Mouse (Mus musculus): Measurements from ENCODE around the gene Tjp3. TPM values are rescaled to one million over a fixed set of nuclear protein-coding genes. Genes with fewer than 3 reads are reported as not detected.

Tjp3 gene
- polyA plus RNA-seq, 1 experiment from 2014 or later, result 21.6 TPM

GRCm38 (mm10) chr10:81290698-81291460 is 502 bp downstream of the Tjp3 start:
- Histone ChIP-seq H3K4me1 (ENCODE audit: control insufficient read depth, insufficient read depth, low read length) (peaks cover 23% of the 10 kb centered on the region), H3K4me2 (replicated peaks; ENCODE audit: low read depth, low read length) (peak overlapping the region; percentile 27), H3K27me3 (ENCODE audit: control insufficient read depth, insufficient read depth, low read length) (no peaks in the 10 kb centered on the region; the same call in 1 of the 2 replicates), H3K36me3 (ENCODE audit: control insufficient read depth, insufficient read depth, low read length) (no peaks in the 10 kb centered on the region), H3K4me3 (ENCODE audit: low read depth, low read length) (peak overlapping the region; percentile 18), H3K27ac (ENCODE audit: low read length) (peak overlapping the region; percentile 27), H3K9ac (replicated peaks; ENCODE audit: low read depth, low read length) (0 out of 2 replicates have a peak overlapping the region, but pooled peaks have one; percentile 4), H3K9me3 (ENCODE audit: control insufficient read depth, low read depth, low read length) (no peaks in the 10 kb centered on the region)
- no peak for ATAC-seq (ENCODE audit: insufficient number of reproducible peaks, insufficient read depth, low FRiP score, low read depth)
- 13% methylated on average over 24 of the region's 24 CpGs for WGBS

- no peak overlapping the region for H3K9ac ChIP-seq (replicated peaks; ENCODE audit: low read depth, low read length)
- H3K27ac ChIP-seq (ENCODE audit: low read length), result no peak overlapping the region
- ATAC-seq (ENCODE audit: insufficient number of reproducible peaks, insufficient read depth, low FRiP score, low read depth), result no peak
- H3K27me3 ChIP-seq (ENCODE audit: control insufficient read depth, insufficient read depth, low read length), result peaks cover 6% of the 10 kb centered on the region; the same call in 1 of the 2 replicates
- H3K4me2 ChIP-seq (replicated peaks; ENCODE audit: low read depth, low read length), result peak overlapping the region; percentile 27
- peaks cover 20% of the 10 kb centered on the region for H3K4me1 ChIP-seq (ENCODE audit: control insufficient read depth, insufficient read depth, low read length)
- whole genome bisulfite sequencing, result 55% methylated on average over 14 of the region's 14 CpGs
- H3K36me3 ChIP-seq (ENCODE audit: control insufficient read depth, insufficient read depth, low read length), result no peaks in the 10 kb centered on the region
- H3K4me3 ChIP-seq (ENCODE audit: low read depth, low read length), result no peak overlapping the region
- H3K9me3 ChIP-seq (ENCODE audit: control insufficient read depth, low read depth, low read length), result no peaks in the 10 kb centered on the region
Observed at GRCm38 (mm10) chr10:81289811-81290210, 1.6 kb downstream of the Tjp3 start.

GRCm38 (mm10) chr10:81289278-81289677 is 2.1 kb downstream of the Tjp3 start:
- H3K4me3 ChIP-seq (ENCODE audit: low read depth, low read length), result no peak overlapping the region
- no peaks in the 10 kb centered on the region for H3K9me3 ChIP-seq (ENCODE audit: control insufficient read depth, low read depth, low read length)
- peaks cover 15% of the 10 kb centered on the region for H3K4me1 ChIP-seq (ENCODE audit: control insufficient read depth, insufficient read depth, low read length)
- peak overlapping the region; percentile 27; the same call in 1 of the 2 replicates for H3K4me2 ChIP-seq (replicated peaks; ENCODE audit: low read depth, low read length)
- no peak overlapping the region for H3K9ac ChIP-seq (replicated peaks; ENCODE audit: low read depth, low read length)
- no peak overlapping the region for H3K27ac ChIP-seq (ENCODE audit: low read length)
- ATAC-seq (ENCODE audit: insufficient number of reproducible peaks, insufficient read depth, low FRiP score, low read depth), result no peak
- no peaks in the 10 kb centered on the region for H3K36me3 ChIP-seq (ENCODE audit: control insufficient read depth, insufficient read depth, low read length)
- peaks cover 9% of the 10 kb centered on the region; the same call in 1 of the 2 replicates for H3K27me3 ChIP-seq (ENCODE audit: control insufficient read depth, insufficient read depth, low read length)
- WGBS, result under 1% methylated on average over 7 of the region's 7 CpGs

- H3K36me3 ChIP-seq (ENCODE audit: control insufficient read depth, insufficient read depth, low read length), result no peaks in the 10 kb centered on the region
- no peak overlapping the region for H3K4me2 ChIP-seq (replicated peaks; ENCODE audit: low read depth, low read length)
- no peak overlapping the region for H3K9ac ChIP-seq (replicated peaks; ENCODE audit: low read depth, low read length)
- H3K9me3 ChIP-seq (ENCODE audit: control insufficient read depth, low read depth, low read length), result no peaks in the 10 kb centered on the region
- ATAC-seq (ENCODE audit: insufficient number of reproducible peaks, insufficient read depth, low FRiP score, low read depth), result no peak
- H3K4me3 ChIP-seq (ENCODE audit: low read depth, low read length), result no peak overlapping the region
- peaks cover 9% of the 10 kb centered on the region; the same call in 1 of the 2 replicates for H3K4me1 ChIP-seq (ENCODE audit: control insufficient read depth, insufficient read depth, low read length)
- no peak overlapping the region for H3K27ac ChIP-seq (ENCODE audit: low read length)
- WGBS, result 33% methylated on average over 6 of the region's 6 CpGs
- H3K27me3 ChIP-seq (ENCODE audit: control insufficient read depth, insufficient read depth, low read length), result peaks cover 9% of the 10 kb centered on the region; the same call in 1 of the 2 replicates
Observed at GRCm38 (mm10) chr10:81288601-81289000, 2.8 kb downstream of the Tjp3 start.

- no peak for ATAC-seq (ENCODE audit: insufficient number of reproducible peaks, insufficient read depth, low FRiP score, low read depth)
- Histone ChIP-seq H3K4me2 (replicated peaks; ENCODE audit: low read depth, low read length) (no peak overlapping the region), H3K4me3 (ENCODE audit: low read depth, low read length) (no peak overlapping the region), H3K36me3 (ENCODE audit: control insufficient read depth, insufficient read depth, low read length) (no peaks in the 10 kb centered on the region), H3K27me3 (ENCODE audit: control insufficient read depth, insufficient read depth, low read length) (peaks cover 9% of the 10 kb centered on the region; the same call in 1 of the 2 replicates), H3K4me1 (ENCODE audit: control insufficient read depth, insufficient read depth, low read length) (peaks cover 9% of the 10 kb centered on the region; the same call in 1 of the 2 replicates), H3K9me3 (ENCODE audit: control insufficient read depth, low read depth, low read length) (no peaks in the 10 kb centered on the region), H3K9ac (replicated peaks; ENCODE audit: low read depth, low read length) (no peak overlapping the region), H3K27ac (ENCODE audit: low read length) (no peak overlapping the region)
- 65% methylated on average over 8 of the region's 8 CpGs for WGBS
Observed at GRCm38 (mm10) chr10:81287513-81288157, 3.7 kb downstream of the Tjp3 start.

- Histone ChIP-seq H3K9me3 (ENCODE audit: control insufficient read depth, low read depth, low read length) (no peaks in the 10 kb centered on the region), H3K4me1 (ENCODE audit: control insufficient read depth, insufficient read depth, low read length) (peaks cover 9% of the 10 kb centered on the region; the same call in 1 of the 2 replicates), H3K4me3 (ENCODE audit: low read depth, low read length) (no peak overlapping the region), H3K36me3 (ENCODE audit: control insufficient read depth, insufficient read depth, low read length) (no peaks in the 10 kb centered on the region), H3K27ac (ENCODE audit: low read length) (no peak overlapping the region), H3K27me3 (ENCODE audit: control insufficient read depth, insufficient read depth, low read length) (peaks cover 9% of the 10 kb centered on the region; the same call in 1 of the 2 replicates), H3K4me2 (replicated peaks; ENCODE audit: low read depth, low read length) (peak overlapping the region; percentile 59; the same call in 1 of the 2 replicates), H3K9ac (replicated peaks; ENCODE audit: low read depth, low read length) (no peak overlapping the region)
- WGBS, result 32% methylated on average over 6 of the region's 6 CpGs
- no peak for ATAC-seq (ENCODE audit: insufficient number of reproducible peaks, insufficient read depth, low FRiP score, low read depth)
Observed at GRCm38 (mm10) chr10:81286586-81286985, 4.8 kb downstream of the Tjp3 start.

- 1% methylated on average over 54 of the region's 54 CpGs for WGBS
- Histone ChIP-seq H3K9me3 (ENCODE audit: control insufficient read depth, low read depth, low read length) (no peaks in the 10 kb centered on the region), H3K9ac (replicated peaks; ENCODE audit: low read depth, low read length) (peak overlapping the region; percentile 22; the same call in 1 of the 2 replicates), H3K4me3 (ENCODE audit: low read depth, low read length) (peak overlapping the region; percentile 42), H3K4me1 (ENCODE audit: control insufficient read depth, insufficient read depth, low read length) (peaks cover 5% of the 10 kb centered on the region; the same call in 1 of the 2 replicates), H3K36me3 (ENCODE audit: control insufficient read depth, insufficient read depth, low read length) (no peaks in the 10 kb centered on the region), H3K27me3 (ENCODE audit: control insufficient read depth, insufficient read depth, low read length) (0 out of 2 replicates have a peak, but pooled peaks cover 9% of the 10 kb centered on the region), H3K27ac (ENCODE audit: low read length) (peak overlapping the region; percentile 48), H3K4me2 (replicated peaks; ENCODE audit: low read depth, low read length) (peak overlapping the region; percentile 59)
- peak; percentile 76 for ATAC-seq (ENCODE audit: insufficient number of reproducible peaks, insufficient read depth, low FRiP score, low read depth)
Observed at GRCm38 (mm10) chr10:81285694-81286450, 5.5 kb downstream of the Tjp3 start.

- peak overlapping the region; percentile 42 for H3K4me3 ChIP-seq (ENCODE audit: low read depth, low read length)
- peak overlapping the region; percentile 59 for H3K4me2 ChIP-seq (replicated peaks; ENCODE audit: low read depth, low read length)
- H3K27me3 ChIP-seq (ENCODE audit: control insufficient read depth, insufficient read depth, low read length), result 0 out of 2 replicates have a peak, but pooled peaks cover 9% of the 10 kb centered on the region
- H3K9me3 ChIP-seq (ENCODE audit: control insufficient read depth, low read depth, low read length), result no peaks in the 10 kb centered on the region
- H3K9ac ChIP-seq (replicated peaks; ENCODE audit: low read depth, low read length), result peak overlapping the region; percentile 22; the same call in 1 of the 2 replicates
- H3K36me3 ChIP-seq (ENCODE audit: control insufficient read depth, insufficient read depth, low read length), result no peaks in the 10 kb centered on the region
- ATAC-seq (ENCODE audit: insufficient number of reproducible peaks, insufficient read depth, low FRiP score, low read depth), result peak; percentile 64
- 10% methylated on average over 17 of the region's 17 CpGs for WGBS
- peak overlapping the region; percentile 48; the same call in 1 of the 2 replicates for H3K27ac ChIP-seq (ENCODE audit: low read length)
- peaks cover 5% of the 10 kb centered on the region; the same call in 1 of the 2 replicates for H3K4me1 ChIP-seq (ENCODE audit: control insufficient read depth, insufficient read depth, low read length)
Observed at GRCm38 (mm10) chr10:81284719-81285118, 6.7 kb downstream of the Tjp3 start.
